Mouse (Mus musculus): Measurements from ENCODE around the gene Slc50a1.

Gene Slc50a1

GRCm38 (mm10) chr3:89270051-89270755 lies at the start of gene Slc50a1:
TSS of gene Slc50a1 (minus strand) at chr3:89270570.
- peak; percentile 72 for DNase-seq (ENCODE audit: low spot score)

GRCm38 (mm10) chr3:89319591-89320350 lies 49.4 kb upstream of the Slc50a1 start:
- DNase-seq (ENCODE audit: low spot score): no peak

DNA sequence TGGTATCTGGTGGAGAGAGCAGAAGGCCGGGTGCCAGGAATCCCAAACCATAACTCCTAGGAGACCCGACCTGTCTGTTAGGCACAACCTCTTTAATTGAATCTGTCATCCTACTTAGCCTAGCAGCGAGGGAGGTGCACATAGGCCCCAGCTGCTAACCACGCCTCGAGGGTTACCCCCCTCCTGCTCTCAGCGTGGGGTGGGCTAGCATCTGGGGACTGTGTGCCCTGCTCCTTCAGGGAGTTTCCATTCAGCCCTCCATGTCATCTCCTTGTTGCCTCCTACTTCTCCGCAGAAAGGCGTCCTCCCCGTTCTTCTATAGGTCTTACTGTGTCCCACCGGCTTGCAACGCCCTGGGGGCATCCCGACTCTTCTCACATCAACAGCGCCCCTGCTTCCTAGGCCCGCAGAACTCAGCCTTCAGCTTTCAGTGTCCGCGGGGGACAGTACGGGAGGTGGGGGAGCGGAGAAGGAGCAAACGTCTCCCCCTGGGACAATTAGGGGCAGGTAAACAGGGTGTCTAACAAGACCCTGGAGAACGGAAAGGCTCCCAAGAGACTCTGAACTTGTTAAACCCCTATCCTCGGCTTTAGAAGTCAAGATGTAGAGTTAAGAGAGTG lies 48.7 kb upstream of the Slc50a1 start:
- DNase-seq (ENCODE audit: low spot score): no peak

- DNase-seq (ENCODE audit: low spot score): no peak
Observed at GRCm38 (mm10) chr3:89318316-89318715, 47.9 kb upstream of the Slc50a1 start.

GRCm38 (mm10) chr3:89317246-89317645 lies 46.9 kb upstream of the Slc50a1 start:
- DNase-seq (ENCODE audit: low spot score): no peak

- peak; percentile 92 for DNase-seq (ENCODE audit: low spot score)
Observed at GRCm38 (mm10) chr3:89316833-89317232, 46.5 kb upstream of the Slc50a1 start.

- no peak for DNase-seq (ENCODE audit: low spot score)
Observed at GRCm38 (mm10) chr3:89315930-89316831, 45.8 kb upstream of the Slc50a1 start.

DNA sequence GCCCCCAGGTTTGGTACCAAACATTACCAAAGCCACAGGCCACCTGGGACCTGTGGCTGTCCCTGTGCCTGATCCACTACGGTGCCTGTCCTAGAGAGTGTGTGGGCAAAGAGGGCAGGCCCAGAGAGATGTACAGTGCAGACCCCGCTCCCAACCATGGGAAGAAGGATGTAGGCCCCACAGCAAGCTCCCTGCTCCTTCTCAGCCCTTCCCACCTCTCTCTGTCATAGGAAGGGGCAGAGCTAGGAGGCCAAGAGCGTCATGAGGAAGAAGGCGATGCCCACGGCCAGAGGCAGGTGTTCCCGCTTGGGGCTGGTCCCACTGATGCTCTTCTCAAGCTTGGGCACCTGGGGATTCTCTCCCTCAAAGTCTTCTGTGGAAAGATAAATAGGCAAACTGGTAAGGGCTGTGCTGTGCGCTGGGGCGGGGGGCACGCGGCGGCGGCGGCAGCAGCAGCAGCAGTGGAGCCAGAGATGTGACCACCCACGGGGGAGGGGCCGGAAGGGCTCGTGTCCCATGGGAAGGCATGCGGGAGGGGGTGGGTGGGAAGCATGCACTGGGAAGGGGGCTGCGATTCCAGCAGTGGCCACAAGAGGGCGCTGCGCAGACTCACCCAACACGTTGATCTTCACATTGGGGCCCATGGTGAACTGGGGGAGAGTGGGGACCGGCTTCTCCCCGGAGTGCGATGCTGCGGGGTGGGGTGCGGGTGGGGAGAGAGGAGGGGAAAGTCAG lies 45.0 kb upstream of the Slc50a1 start:
- peak; percentile 94 for DNase-seq (ENCODE audit: low spot score)

GRCm38 (mm10) chr3:89314791-89315190 lies 44.4 kb upstream of the Slc50a1 start:
- no peak for DNase-seq (ENCODE audit: low spot score)

DNA sequence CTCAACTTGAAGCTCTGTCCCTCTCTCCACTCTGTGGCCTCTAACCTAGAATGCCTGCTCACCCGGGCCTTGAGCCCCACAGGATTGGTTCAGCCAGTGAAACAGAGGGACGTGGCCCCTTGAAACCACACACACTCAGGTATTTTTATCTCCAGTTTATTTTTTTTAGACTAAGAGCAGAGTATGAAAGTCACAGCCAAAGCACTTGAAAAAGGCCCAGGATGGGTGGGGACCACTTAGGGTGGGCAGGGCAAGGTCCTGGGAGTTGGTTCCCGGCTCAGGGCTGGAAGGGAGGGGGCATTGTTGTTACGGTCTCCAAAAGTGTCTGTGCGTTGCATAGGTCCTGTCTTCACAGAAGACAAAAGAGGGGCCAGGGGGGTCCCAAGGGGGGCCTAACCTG lies 44.0 kb upstream of the Slc50a1 start:
- no peak for DNase-seq (ENCODE audit: low spot score)

DNA sequence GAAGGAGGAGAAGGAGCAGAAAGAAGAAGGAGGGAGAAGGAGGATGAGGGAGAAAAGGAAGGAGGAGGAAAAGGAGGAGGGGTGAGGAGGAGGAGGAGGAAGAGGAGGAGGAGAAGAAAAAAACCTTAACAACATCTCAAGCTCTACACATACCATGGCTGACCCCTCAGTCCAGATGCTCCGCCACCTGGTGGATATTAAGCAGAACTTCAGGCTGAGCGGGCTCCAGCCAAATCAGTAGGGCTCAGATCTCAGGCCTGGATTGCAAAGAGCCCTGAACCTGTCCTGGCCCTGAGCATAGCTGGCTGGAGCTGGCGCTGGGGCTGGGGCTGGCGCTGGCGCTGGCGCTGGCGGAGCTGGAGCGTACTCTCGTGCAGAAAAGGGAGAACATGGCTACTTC lies 37.7 kb upstream of the Slc50a1 start:
- DNase-seq (ENCODE audit: low spot score): peak; percentile 87

- no peak for DNase-seq (ENCODE audit: low spot score)
Observed at GRCm38 (mm10) chr3:89305551-89306325, 35.4 kb upstream of the Slc50a1 start.

DNA sequence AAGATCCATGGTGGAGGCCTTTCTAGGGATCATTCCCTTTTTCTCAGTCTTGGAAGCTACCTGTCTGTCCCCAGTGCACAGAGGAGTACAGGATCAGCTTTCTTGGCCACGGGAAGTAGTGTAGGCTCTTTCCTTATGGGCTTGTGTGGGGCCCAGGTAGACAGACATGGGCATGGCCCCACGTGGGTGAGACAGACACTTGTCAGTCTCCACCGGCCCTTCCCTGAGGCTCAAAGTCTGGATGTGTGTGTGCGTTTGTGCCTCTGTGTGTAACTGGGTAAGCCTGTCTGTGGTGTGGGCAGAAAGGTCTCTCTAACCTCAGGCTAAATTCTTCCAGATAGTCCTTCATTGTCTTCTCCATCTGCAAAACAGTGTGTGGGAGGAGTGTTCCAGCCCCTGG lies 34.7 kb upstream of the Slc50a1 start:
- DNase-seq (ENCODE audit: low spot score): no peak

DNA sequence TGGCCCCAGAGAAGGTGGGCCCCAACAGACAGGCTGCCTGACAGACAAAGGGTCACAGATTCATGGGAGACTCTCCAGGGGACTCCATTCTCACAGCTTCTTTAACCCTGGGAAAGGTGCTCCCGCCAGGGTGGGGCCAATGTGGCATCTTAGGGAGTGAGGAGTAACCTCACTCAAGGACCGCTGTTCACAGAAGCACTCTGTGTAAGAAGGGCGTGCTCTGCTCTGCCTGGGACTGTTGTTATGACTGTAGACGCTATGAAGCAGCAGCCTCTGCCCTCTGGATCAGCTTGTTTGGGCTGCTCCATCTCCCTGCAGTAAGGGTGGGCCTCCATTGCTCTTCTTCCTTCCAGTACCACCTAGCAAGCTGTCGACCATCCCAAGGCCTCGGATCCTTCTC lies 34.1 kb upstream of the Slc50a1 start:
- DNase-seq (ENCODE audit: low spot score): no peak

DNA sequence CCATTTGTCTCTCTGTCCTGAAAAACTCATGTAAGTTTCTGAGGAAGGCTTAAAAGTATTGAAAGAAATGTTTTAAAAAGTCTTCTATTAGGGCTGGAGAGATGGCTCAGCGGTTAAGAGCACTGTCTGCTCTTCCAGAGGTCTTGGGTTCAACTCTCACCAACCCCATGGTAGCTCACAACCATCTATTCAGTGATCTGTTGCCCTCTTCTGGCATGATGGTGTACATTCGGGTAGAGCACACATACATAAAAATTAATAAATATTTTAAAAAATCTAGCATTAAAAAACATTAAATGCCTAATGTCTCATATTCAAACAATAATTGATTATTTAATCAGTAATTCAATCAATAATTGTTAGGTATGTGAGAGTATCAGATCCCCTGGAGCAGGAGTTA lies 30.1 kb upstream of the Slc50a1 start:
- no peak for DNase-seq (ENCODE audit: low spot score)

GRCm38 (mm10) chr3:89300071-89300470 lies 29.7 kb upstream of the Slc50a1 start:
- no peak for DNase-seq (ENCODE audit: low spot score)

GRCm38 (mm10) chr3:89299499-89299898 lies 29.1 kb upstream of the Slc50a1 start:
- DNase-seq (ENCODE audit: low spot score): no peak

- DNase-seq (ENCODE audit: low spot score): no peak
Observed at GRCm38 (mm10) chr3:89298908-89299307, 28.5 kb upstream of the Slc50a1 start.

DNA sequence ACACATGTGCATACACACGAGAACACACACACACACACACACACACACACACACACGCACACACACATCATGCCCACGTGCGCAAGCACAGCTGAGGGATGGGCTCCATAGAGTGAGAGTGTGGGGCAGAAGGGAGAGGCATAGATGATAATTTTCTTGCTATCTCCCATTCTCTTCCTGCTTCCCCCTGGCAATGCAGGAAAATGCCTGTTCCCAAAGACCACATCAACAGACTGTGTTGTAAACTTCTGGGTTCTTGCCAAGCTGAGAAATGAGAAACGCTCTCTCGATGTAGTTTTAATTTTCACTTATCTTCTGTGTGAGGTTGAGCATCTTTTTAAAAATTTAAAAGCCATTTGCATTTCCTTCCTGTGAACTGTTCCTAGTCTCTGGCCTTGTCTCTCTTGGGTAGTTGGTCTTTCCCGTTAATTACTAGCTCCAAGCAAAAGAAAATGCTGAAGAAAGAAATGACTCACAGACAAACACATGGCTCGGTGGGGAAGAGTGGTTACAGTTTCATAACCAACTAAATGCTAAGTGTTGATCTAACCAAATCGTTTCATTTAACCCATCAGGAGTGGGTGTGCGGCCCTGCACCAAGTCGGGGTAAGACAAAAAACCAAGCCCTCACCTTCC lies 26.5 kb upstream of the Slc50a1 start:
- no peak for DNase-seq (ENCODE audit: low spot score)

GRCm38 (mm10) chr3:89295685-89296230 lies 25.4 kb upstream of the Slc50a1 start:
- DNase-seq (ENCODE audit: low spot score): no peak

Measured in retina, embryonic 14.5 days (tissue).